Mouse (Mus musculus) myocyte (in vitro differentiated cells): ENCODE results near the gene Fkbp1a.
A peak's percentile ranks its signal among the peaks of the same experiment; 100 is the strongest.

Experiments
- E2F4 ChIP-seq: IDR thresholded peaks from one replicate; pipeline ENCODE4 v1.6.1; 2011; ENCODE audit warnings: mild to moderate bottlenecking, control low read depth, moderate library complexity; ENCODE audit not compliant: insufficient read depth
- POLR2A ChIP-seq: IDR thresholded peaks from one replicate; pipeline ENCODE4 v1.6.1; 2011; ENCODE audit warnings: low read depth, mild to moderate bottlenecking, control low read depth, moderate library complexity; ENCODE audit not compliant: insufficient read length
- SRF ChIP-seq: IDR thresholded peaks from one replicate; pipeline ENCODE4 v1.6.1; 2011; ENCODE audit warnings: low read depth; ENCODE audit not compliant: control insufficient read depth, insufficient read length
- TCF12 ChIP-seq: IDR thresholded peaks from one replicate; pipeline ENCODE4 v1.6.1; 2011; ENCODE audit warnings: mild to moderate bottlenecking, control low read depth; ENCODE audit not compliant: poor library complexity, insufficient read depth, severe bottlenecking

DNA sequence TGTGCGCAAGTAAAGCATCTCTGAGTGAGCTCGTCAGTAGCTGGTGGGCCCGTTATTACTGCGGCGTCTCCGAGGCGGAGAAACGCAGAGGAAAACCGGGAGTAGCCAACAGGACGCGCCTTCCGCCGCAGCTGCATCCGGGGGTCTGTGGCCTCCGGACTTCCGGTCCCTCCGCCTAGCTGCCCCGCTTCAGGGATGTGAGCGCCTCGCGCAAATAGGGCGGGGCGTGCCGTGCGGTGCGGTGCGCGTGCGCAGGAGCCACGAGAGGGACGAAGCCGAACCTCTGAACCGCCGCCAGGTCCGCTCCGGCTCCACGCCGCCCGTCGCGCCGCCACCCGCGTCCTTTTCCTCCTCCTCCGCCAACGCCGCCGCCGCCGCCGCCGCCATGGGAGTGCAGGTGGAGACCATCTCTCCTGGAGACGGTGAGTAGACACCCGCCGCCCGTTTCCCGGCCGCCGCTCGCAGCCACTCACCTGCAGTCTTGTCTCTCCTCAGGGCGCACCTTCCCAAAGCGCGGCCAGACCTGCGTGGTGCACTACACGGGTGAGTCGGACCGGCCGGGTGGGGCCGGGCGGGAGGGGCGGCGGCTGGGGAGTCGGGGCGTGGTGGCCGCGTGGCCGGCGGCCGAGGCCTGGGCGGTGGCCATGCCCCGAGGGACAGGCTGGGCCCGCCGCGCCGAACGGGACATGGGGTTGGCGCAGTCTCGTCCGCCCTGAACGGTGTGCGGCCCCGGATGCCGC, at the start of gene Fkbp1a:
- TF ChIP-seq SRF (no peak), E2F4 (no peak), POLR2A (peak; percentile 87), TCF12 (no peak)
